In the genomic region with DNA sequence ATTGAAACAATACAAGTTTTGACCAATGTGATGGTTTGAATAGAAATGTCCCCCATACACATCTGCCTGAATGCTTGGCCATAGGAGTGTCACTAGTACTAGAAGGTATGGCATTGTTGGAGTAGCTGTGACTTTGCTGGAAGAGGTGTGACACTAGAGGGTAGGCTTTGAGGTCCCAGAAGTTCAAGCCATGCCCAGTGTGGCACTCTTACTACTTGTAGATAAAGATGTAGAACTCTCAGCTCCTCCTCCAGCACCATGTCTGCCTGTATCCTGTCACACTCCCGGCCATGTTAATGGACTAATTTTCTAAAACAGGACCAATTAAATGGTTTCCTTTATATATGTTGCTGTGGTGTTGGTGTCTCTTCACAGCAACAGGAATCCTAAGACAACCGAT, we compare ENCODE assay signal across 17 mouse cellular contexts.
"Had no signal": no experiment of that assay in that cellular context is flagged by ENCODE, and none has a peak within 500 bp of the region (broad histone marks: within the 10 kb centered on the region; RNA-seq: fewer than 3 reads in every experiment).

No protein-coding gene starts in this region.

- H3K9ac ChIP-seq: kidney, embryonic 15.5 days; limb, embryonic 13.5 days; lung, embryonic 14.5 days; midbrain, embryonic 12.5 days; neural tube, embryonic 13.5 days had no signal

- ATAC-seq: lung, postnatal 0 days; midbrain, embryonic 16.5 days had no signal

- H3K4me2 ChIP-seq: kidney, embryonic 15.5 days; limb, embryonic 13.5 days; lung, embryonic 14.5 days; midbrain, embryonic 12.5 days; neural tube, embryonic 13.5 days had no signal

- H3K36me3 ChIP-seq: kidney, embryonic 15.5 days; neural tube, embryonic 13.5 days had no signal

- H3K27ac ChIP-seq: kidney, embryonic 15.5 days; limb, embryonic 10.5 days; limb, embryonic 13.5 days; macrophage; midbrain, embryonic 12.5 days; neural tube, embryonic 13.5 days had no signal

- H3K9me3 ChIP-seq: kidney, embryonic 15.5 days; limb, embryonic 10.5 days; limb, embryonic 13.5 days; midbrain, embryonic 12.5 days; neural tube, embryonic 13.5 days had no signal

- H3K27me3 ChIP-seq: kidney, embryonic 15.5 days; limb, embryonic 13.5 days; midbrain, embryonic 12.5 days; neural tube, embryonic 13.5 days had no signal

- DNase-seq: kidney, adult 11 months; kidney, adult 8-10 months; kidney, postnatal 14 days; kidney, postnatal 4 days; layer of hippocampus, adult 9-11 months; lung, embryonic 14.5 days; thymus, adult 18-20 months; thymus, postnatal 36 days had no signal

- H3K4me3 ChIP-seq: kidney, embryonic 15.5 days; limb, embryonic 10.5 days; limb, embryonic 13.5 days; midbrain, embryonic 12.5 days; myocyte; neural tube, embryonic 13.5 days had no signal
